Mouse (Mus musculus) heart, postnatal 0 days (tissue): Measurements from ENCODE around the gene Fam221b. TPM values are rescaled to one million over a fixed set of nuclear protein-coding genes. Genes with fewer than 3 reads are reported as not detected.

Experiments
- ATAC-seq: fragments of 200-750 bp; cut with Nextera tagmentation; 2 replicates; pipeline ENCODE4 v1.8.0; 2017; ENCODE audit warnings: low read depth, moderate number of reproducible peaks, moderate library complexity; ENCODE audit not compliant: insufficient read depth
- DNase-seq: peaks from one replicate; pipeline ENCODE4 v3.0.0-alpha.2; 2016; ENCODE audit warnings: low spot score
- H3K27ac ChIP-seq: fragments of 300-500 bp; sonication (generic); 2 replicates; pipeline ENCODE4 v1.5.1; 2014; ENCODE audit warnings: low read depth, mild to moderate bottlenecking
- H3K27me3 ChIP-seq: fragments of 300-500 bp; sonication (generic); 2 replicates; pipeline ENCODE4 v1.6.1; 2014; ENCODE audit warnings: low read length, mixed read lengths; ENCODE audit not compliant: control insufficient read depth, insufficient read depth
- H3K36me3 ChIP-seq: fragments of 300-500 bp; sonication (generic); replicated peaks from 2 replicates; pipeline ENCODE4 v1.6.1; 2014; ENCODE audit warnings: low read length, mixed read lengths; ENCODE audit not compliant: control insufficient read depth, insufficient read depth
- H3K4me1 ChIP-seq: fragments of 300-500 bp; sonication (generic); 2 replicates; pipeline ENCODE4 v1.6.1; 2014; ENCODE audit warnings: antibody characterized with exemption; ENCODE audit not compliant: control insufficient read depth, insufficient read depth
- H3K4me2 ChIP-seq: fragments of 300-500 bp; sonication (generic); 2 replicates; pipeline ENCODE4 v1.6.1; 2014; ENCODE audit warnings: low read depth, mild to moderate bottlenecking, low read length, moderate library complexity
- H3K4me3 ChIP-seq: fragments of 300-500 bp; sonication (generic); 2 replicates; pipeline ENCODE4 v1.5.1; 2014; ENCODE audit warnings: low read depth, low read length
- H3K9ac ChIP-seq: fragments of 300-500 bp; sonication (generic); replicated peaks from 2 replicates; pipeline ENCODE4 v1.6.1; 2014; ENCODE audit warnings: low read depth, low read length, mixed read lengths
- H3K9me3 ChIP-seq: fragments of 300-500 bp; sonication (generic); replicated peaks from 2 replicates; pipeline ENCODE4 v1.6.1; 2016; ENCODE audit warnings: low read length; ENCODE audit not compliant: control insufficient read depth
- CTCF ChIP-seq: IDR thresholded peaks from 2 replicates; pipeline ENCODE4 v1.5.1; 2016; ENCODE audit warnings: antibody characterized with exemption, control low read depth, low read depth
- EP300 ChIP-seq: IDR thresholded peaks from 2 replicates; pipeline ENCODE4 v1.6.1; 2016; ENCODE audit warnings: antibody characterized with exemption, low read depth
- WGBS: fragments of 180-500 bp; shearing (Covaris S2); extraction: QIAGEN DNeasy Blood & Tissue Kit; methylation state at CpG from one replicate; pipeline ENCODE4 v1.1.7; 2014; 5-methylcytosine and 5-hydroxymethylcytosine counted together
- polyA plus RNA-seq: library from polyadenylated mRNA; unstranded; fragments of >200 nt; fragmentation: Nextera tagmentation; extraction: Ambion mirVana; gene quantifications from 2 replicates; pipeline ENCODE4 v1.2.1, GENCODE M21; 2015
- total RNA-seq: library from RNA; depleted of rRNA; stranded (reverse); fragments of >200 nt; gene quantifications from 2 replicates; pipeline ENCODE4 v1.2.3, GENCODE M21; 2014; ENCODE audit warnings: low replicate concordance

Fam221b gene
- total and polyA plus RNA-seq, 2 experiments from 2014 or later = 4.0 TPM; not detected in 1

GRCm38 (mm10) chr4:43678541-43678940 lies 9.6 kb upstream of the Fam221b start:
- no peak for ATAC-seq
- WGBS = 87% methylated on average over 6 of the region's 6 CpGs
- H3K27ac ChIP-seq = no peak overlapping the region

GRCm38 (mm10) chr4:43675608-43676007 lies 6.7 kb upstream of the Fam221b start:
- H3K4me1 ChIP-seq = no peaks in the 10 kb centered on the region
- H3K4me3 ChIP-seq = no peak overlapping the region
- H3K27ac ChIP-seq = no peak overlapping the region
- H3K9me3 ChIP-seq = no peaks in the 10 kb centered on the region
- DNase-seq (no peak), ATAC-seq (no peak)
- WGBS = 65% methylated on average over 4 of the region's 4 CpGs
- TF ChIP-seq EP300 = no peak
- TF ChIP-seq CTCF = no peak
- no peak overlapping the region for H3K9ac ChIP-seq
- peaks cover 10% of the 10 kb centered on the region for H3K36me3 ChIP-seq
- H3K4me2 ChIP-seq = no peak overlapping the region
- H3K27me3 ChIP-seq = no peaks in the 10 kb centered on the region

More at GRCm38 (mm10) chr4:43678541-43678940, 9.6 kb upstream of the Fam221b start:
- peaks cover 20% of the 10 kb centered on the region for H3K36me3 ChIP-seq
- H3K4me3 ChIP-seq = no peak overlapping the region
- no peak overlapping the region for H3K9ac ChIP-seq
- H3K4me1 ChIP-seq = no peaks in the 10 kb centered on the region
- no peaks in the 10 kb centered on the region for H3K9me3 ChIP-seq
- DNase-seq = no peak
- H3K27me3 ChIP-seq = no peaks in the 10 kb centered on the region
- H3K4me2 ChIP-seq = no peak overlapping the region
- TF ChIP-seq EP300 (no peak), CTCF (no peak)

- no peak for ATAC-seq
- 78% methylated on average over 5 of the region's 5 CpGs for WGBS
- H3K4me3 ChIP-seq = no peak overlapping the region
- no peak overlapping the region for H3K9ac ChIP-seq
- H3K4me2 ChIP-seq = no peak overlapping the region
- no peak for DNase-seq
- TF ChIP-seq CTCF (no peak), EP300 (no peak)
- H3K9me3 ChIP-seq = no peaks in the 10 kb centered on the region
- H3K4me1 ChIP-seq = 0 out of 2 replicates have a peak, but pooled peaks cover 4% of the 10 kb centered on the region
- no peak overlapping the region for H3K27ac ChIP-seq
- no peaks in the 10 kb centered on the region for H3K27me3 ChIP-seq
- peaks cover 9% of the 10 kb centered on the region for H3K36me3 ChIP-seq
Observed at GRCm38 (mm10) chr4:43674974-43675373, 6.0 kb upstream of the Fam221b start.

- Histone ChIP-seq H3K4me1 (0 out of 2 replicates have a peak, but pooled peaks cover 8% of the 10 kb centered on the region), H3K4me3 (no peak overlapping the region), H3K9ac (no peak overlapping the region), H3K27me3 (no peaks in the 10 kb centered on the region), H3K27ac (no peak overlapping the region), H3K4me2 (no peak overlapping the region), H3K9me3 (no peaks in the 10 kb centered on the region), H3K36me3 (peaks cover 9% of the 10 kb centered on the region)
- no peak for ATAC-seq
- TF ChIP-seq CTCF = no peak
- no peak for TF ChIP-seq EP300
- no peak for DNase-seq
- 85% methylated on average over 8 of the region's 8 CpGs for whole genome bisulfite sequencing
Observed at GRCm38 (mm10) chr4:43673703-43674102, 4.8 kb upstream of the Fam221b start.

- WGBS = 4% methylated on average over 2 of the region's 2 CpGs
- Histone ChIP-seq H3K9ac (no peak overlapping the region), H3K27me3 (no peaks in the 10 kb centered on the region), H3K4me1 (0 out of 2 replicates have a peak, but pooled peaks cover 8% of the 10 kb centered on the region), H3K4me3 (no peak overlapping the region), H3K27ac (no peak overlapping the region), H3K4me2 (no peak overlapping the region), H3K36me3 (peaks cover 9% of the 10 kb centered on the region; the same call in 1 of the 2 replicates), H3K9me3 (no peaks in the 10 kb centered on the region)
- peak; percentile 80 for TF ChIP-seq CTCF
- TF ChIP-seq EP300 = no peak
- ATAC-seq (peak; percentile 34; the same call in 1 of the 2 replicates), DNase-seq (peak; percentile 81)
Observed at GRCm38 (mm10) chr4:43672070-43672469, 3.1 kb upstream of the Fam221b start.

GRCm38 (mm10) chr4:43669428-43669794 lies 466 bp upstream of the Fam221b start:
- no peaks in the 10 kb centered on the region for H3K9me3 ChIP-seq
- H3K4me1 ChIP-seq = 0 out of 2 replicates have a peak, but pooled peaks cover 8% of the 10 kb centered on the region
- peak overlapping the region; percentile 77 for H3K27ac ChIP-seq
- H3K9ac ChIP-seq = peak overlapping the region; percentile 86
- ATAC-seq = peak; percentile 73
- DNase-seq = no peak
- 0 out of 2 replicates have a peak, but pooled peaks cover 4% of the 10 kb centered on the region for H3K36me3 ChIP-seq
- H3K4me2 ChIP-seq = peak overlapping the region; percentile 92
- H3K4me3 ChIP-seq = peak overlapping the region; percentile 78
- TF ChIP-seq EP300 (no peak), CTCF (no peak)
- WGBS = 4% methylated on average over 13 of the region's 25 CpGs
- peaks cover 8% of the 10 kb centered on the region for H3K27me3 ChIP-seq
